Mouse (Mus musculus): ENCODE results near the gene Il1r1. TPM values are rescaled to one million over a fixed set of nuclear protein-coding genes. Genes with fewer than 3 reads are reported as not detected.

Gene Il1r1
- total RNA-seq, 2 experiments from 2014 or later = 2.7 to 3.4 TPM

GRCm38 (mm10) chr1:40230336-40230735 lies 5.5 kb downstream of the Il1r1 start:
- peak; percentile 40 for DNase-seq (ENCODE audit: low spot score)

GRCm38 (mm10) chr1:40231116-40231515 lies 6.2 kb downstream of the Il1r1 start:
- DNase-seq (ENCODE audit: low spot score) = no peak

- no peak for DNase-seq (ENCODE audit: low spot score)
Observed at GRCm38 (mm10) chr1:40233217-40233616, 8.3 kb downstream of the Il1r1 start.

- DNase-seq (ENCODE audit: low spot score) = no peak
Observed at GRCm38 (mm10) chr1:40233621-40234020, 8.7 kb downstream of the Il1r1 start.

DNA sequence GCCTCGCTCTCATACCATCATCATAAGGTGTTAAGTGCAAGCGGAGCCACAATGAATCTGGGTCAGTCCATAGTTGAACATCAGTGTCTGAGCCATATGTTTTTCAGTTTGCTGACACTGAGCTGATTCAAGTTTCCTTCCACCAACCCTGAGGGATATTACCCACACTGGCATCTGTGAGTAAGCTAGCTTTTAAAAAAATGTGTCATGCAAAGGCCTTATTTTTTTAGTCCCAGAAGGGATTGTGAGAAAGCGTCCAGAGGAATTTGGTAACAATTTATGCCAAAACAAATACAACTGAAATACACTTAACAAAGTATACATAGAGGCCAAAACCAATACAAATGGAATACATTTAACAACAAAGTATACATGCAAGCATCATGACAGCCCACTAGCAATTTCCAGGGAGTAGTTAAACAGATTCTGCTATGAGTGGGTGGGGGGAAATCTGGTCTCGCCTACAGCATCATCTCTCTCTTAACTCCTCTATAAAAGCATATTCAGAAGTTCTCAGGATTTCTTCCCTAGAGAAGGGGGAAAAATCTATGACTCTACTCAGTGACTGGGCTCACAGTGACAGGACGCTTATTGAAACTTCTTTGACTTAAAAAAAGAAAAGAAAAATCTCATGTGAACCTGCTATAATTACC lies 10.8 kb downstream of the Il1r1 start:
- no peak for DNase-seq (ENCODE audit: low spot score)

GRCm38 (mm10) chr1:40236694-40237093 lies 11.8 kb downstream of the Il1r1 start:
- no peak for DNase-seq (ENCODE audit: low spot score)

DNA sequence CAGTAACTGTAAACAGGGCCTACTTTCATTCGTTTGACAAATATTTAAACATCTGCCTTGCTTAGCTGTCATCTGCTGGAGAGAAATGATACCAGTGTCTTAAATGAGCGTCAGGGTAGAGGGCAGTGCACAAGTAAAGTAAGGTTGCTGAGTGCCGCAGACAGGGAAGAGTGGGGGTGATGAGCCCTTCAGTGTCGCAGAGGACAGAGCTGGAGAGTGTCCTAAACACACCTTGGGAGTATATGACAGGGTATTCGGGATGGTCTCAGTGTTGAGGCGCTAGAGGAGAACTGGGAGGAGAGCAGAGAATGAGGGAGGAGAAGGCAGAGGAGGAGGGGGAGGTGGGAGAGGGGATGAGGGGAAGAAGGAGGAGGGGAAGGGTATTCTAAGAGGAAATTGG lies 12.2 kb downstream of the Il1r1 start:
- DNase-seq (ENCODE audit: low spot score) = no peak

DNA sequence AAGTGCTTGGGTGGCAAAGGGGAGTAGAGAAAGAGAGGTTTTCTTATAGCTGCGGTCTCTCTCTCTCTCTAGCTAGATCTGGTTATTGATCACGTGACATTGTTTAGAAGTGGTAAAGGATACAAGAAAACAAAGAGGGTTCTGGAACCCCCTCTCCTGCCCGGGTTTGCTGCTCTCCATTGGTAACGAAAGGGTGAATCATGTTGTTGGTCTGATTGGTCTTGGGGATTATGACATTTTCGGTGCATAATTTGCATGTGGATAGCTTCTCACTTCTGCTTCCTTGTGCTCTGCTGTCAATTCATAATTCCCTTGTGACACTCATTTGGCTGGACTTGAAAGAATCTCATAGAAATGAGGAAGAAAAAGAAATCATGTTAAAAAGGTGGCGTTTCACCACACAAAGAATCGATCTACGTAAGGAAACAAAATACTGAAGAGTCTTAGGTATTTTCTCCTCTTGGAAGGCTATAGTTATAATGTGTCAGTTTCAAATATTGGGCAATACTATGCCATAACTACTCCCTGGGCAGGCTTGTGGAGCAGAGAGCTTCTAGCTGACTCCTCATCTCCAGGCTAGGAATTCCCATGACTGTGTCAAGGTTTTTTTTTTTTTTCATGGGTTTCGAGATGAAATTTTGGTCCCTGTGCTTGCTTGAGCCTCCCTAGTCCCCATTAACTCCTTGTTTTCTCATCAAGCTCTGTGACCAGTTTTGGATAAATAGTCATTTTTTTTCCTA lies 15.6 kb downstream of the Il1r1 start:
- no peak for DNase-seq (ENCODE audit: low spot score)

GRCm38 (mm10) chr1:40242717-40243116 lies 17.8 kb downstream of the Il1r1 start:
- no peak for DNase-seq (ENCODE audit: low spot score)

DNA sequence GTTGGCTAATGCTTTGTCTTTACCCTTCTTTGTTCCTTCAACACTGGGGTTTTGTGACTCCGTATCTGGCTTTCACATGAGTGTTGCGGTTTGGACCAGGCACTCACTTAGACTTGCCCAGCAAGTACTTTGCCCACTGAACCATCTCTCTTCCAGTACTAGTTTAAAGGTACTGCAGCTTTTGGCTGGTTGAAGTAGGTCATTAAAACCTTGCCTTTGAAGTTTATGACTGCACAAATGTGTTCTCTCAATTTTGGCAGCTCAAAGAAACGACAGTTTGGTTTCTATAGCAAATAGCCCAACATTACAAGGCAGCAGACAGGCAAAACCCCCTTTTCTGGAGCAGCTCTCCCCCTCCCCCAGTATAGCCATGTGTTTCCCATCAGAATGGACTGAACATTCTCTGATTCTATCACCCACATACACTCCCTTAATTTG lies 18.7 kb downstream of the Il1r1 start:
- no peak for DNase-seq (ENCODE audit: low spot score)

GRCm38 (mm10) chr1:40250425-40250824 lies 25.5 kb downstream of the Il1r1 start:
- DNase-seq (ENCODE audit: low spot score) = no peak

DNA sequence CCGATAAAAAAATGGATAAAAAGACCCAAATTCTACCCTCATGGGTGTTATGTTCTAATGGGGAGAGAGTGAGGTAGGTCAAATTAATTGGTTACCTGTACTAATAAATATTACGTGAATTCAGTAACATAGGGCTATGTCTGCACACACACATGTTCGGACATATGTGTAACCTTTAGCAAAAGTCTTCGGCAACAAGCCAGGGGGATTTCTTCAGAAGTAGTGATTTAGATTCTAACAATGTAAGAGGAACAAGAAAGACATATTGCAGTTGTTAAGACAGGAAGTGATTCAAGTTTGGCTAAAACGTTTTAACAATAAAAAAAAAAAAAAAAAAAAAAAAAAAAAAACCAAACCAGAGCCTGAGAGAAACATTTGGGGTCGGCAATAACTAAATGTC lies 27.6 kb downstream of the Il1r1 start:
- DNase-seq (ENCODE audit: low spot score) = no peak

DNA sequence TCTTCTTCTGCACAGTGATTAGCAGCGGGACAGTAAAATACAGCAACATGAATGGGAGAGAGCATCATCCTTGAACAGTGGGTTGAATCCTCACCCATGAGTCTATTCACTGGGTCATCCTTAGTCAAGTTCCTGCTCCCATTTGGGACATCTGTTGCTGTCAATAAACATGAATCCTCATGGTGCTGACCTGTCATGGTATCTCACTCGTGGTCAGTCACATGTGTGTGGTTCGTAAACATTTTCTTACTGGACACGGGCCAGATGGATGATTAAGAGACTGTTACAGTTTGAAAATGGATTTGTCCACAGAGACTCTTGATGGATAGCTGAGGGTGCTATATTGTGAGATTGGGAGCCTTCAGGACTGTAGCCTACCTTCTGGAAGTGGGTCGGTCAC lies 29.1 kb downstream of the Il1r1 start:
- DNase-seq (ENCODE audit: low spot score) = no peak

- no peak for DNase-seq (ENCODE audit: low spot score)
Observed at GRCm38 (mm10) chr1:40254347-40255057, 29.6 kb downstream of the Il1r1 start.

GRCm38 (mm10) chr1:40262441-40263121 lies 37.7 kb downstream of the Il1r1 start:
- no peak for DNase-seq (ENCODE audit: low spot score)

DNA sequence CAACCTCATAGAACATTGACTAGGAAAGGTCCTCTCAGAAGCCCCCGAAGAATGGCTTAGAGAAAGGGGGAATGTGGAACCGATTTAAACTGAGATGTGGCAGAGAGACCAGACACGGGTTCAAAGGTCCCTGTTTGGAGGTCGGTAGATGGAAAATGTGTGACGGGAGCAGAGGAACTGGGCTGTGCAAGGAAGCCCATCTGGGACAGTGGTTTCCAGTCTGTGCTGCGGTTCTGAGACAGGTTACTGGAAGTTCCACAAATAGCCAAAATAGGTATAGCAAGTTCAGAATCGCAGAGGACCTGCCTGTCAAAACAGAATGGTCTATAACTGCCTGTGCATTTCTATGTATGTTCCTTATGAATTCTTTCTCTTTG lies 38.2 kb downstream of the Il1r1 start:
- no peak for DNase-seq (ENCODE audit: low spot score)

GRCm38 (mm10) chr1:40263679-40264078 lies 38.8 kb downstream of the Il1r1 start:
- DNase-seq (ENCODE audit: low spot score) = peak; percentile 56

DNA sequence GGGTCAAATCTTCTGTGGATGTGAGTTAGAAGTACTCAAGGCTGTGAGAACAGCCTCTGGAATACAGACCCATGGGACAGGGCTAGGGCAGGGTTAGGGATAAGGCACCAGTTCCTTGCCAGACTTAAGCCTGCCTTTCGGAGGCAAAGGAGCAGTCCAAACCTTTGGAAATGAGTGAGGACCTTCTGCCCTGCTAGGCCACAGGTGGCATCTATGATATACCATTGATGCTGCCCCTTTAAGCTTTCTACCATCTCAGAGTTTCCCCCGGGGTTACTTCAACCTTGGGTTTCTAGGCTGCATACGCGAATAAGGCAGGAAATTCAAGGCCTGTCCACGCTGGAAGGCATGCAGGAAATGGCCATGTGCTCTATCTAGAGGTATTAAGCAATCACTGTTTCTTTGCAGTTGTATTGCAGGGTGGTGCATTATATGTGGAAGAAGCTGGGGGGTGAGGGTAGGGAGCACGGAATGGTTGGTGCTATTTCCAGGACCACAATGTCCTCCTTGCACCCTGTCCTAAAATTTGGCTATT lies 40.5 kb downstream of the Il1r1 start:
- no peak for DNase-seq (ENCODE audit: low spot score)

DNA sequence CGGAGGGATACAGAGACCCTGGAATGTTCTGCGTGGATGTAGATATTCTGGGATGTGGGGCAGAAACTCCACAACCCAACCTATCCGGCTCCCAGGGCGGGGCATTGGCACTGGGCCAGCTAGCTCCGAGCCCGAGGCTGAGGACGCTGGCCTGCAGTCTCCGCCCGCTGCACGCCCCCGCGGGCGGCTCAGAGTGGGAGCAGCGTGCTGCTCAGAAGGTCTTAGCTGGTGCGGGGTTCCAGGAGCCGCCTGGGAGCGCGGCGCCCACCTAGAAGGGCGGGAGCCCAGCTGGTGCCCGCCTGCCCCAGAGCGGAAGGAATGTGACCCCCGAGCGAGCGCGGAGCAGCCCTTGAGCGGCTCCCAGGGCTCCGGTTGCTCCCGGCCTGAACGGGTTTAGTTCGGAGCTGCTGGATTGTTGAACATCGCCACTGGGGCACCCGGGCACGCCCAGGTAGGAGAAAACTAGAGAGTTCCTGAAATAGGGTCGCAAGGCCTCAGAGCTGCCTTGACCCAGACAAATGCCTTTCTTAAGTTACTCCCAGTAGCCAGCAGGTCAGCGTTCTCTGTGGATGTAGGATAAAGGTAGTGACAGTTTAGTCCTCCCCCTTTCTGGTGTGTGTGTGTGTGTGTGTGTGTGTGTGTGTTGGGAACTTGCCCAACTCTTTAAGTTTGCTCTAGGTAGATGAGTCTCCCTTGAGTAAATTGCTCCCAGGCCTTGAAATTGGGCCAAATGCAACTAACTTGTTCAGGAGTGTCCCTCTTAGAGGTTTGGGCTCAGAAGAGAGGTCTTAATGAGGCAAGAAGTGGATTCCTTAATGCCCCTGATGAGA lies 41.8 kb downstream of the Il1r1 start:
- DNase-seq (ENCODE audit: low spot score) = peak; percentile 84

DNA sequence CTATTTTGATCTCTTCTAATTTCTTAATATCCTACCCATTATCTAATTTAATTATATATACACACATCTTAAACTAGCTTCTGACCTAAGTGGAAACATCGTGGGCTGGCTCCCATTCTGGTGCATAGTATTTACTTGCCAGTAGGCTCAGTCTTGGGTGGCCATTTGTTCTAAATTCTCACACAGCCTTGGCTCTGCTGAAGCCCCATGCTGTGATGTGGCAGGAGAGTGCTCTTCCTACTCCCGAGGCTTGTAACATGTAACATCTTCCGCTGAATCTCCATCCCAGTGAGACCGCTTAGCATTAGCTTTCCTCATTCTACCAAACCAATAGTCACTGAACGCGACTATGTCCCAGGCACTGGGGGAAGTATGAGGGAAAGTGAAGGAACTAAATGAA lies 43.0 kb downstream of the Il1r1 start:
- DNase-seq (ENCODE audit: low spot score) = no peak

GRCm38 (mm10) chr1:40268536-40268935 lies 43.7 kb downstream of the Il1r1 start:
- no peak for DNase-seq (ENCODE audit: low spot score)

All from gastrocnemius, adult 18-20 months (tissue).